Mouse (Mus musculus) midbrain, embryonic 13.5 days (tissue): ENCODE measurements around the gene Gm20772. TPM values are rescaled to one million over a fixed set of nuclear protein-coding genes. Genes with fewer than 3 reads are reported as not detected.
"Not testable (repeated sequence)": the region's sequence is repeated elsewhere in the genome, so short reads cannot be mapped to it uniquely, and the experiment has no call there.

Experiments used
- ATAC-seq: fragments of 200-750 bp; cut with Nextera tagmentation; 2 replicates; pipeline ENCODE4 v1.8.0; 2017; ENCODE audit warnings: mild to moderate bottlenecking, moderate TSS enrichment, moderate library complexity
- H3K27ac ChIP-seq: fragments of 300-500 bp; sonication (generic); 2 replicates; pipeline ENCODE4 v1.5.1; 2015; ENCODE audit warnings: inconsistent platforms, mild to moderate bottlenecking, moderate library complexity
- H3K27me3 ChIP-seq: fragments of 300-500 bp; sonication (generic); 2 replicates; pipeline ENCODE4 v1.6.1; 2015; ENCODE audit warnings: mild to moderate bottlenecking, inconsistent platforms
- H3K36me3 ChIP-seq: fragments of 300-500 bp; sonication (generic); 2 replicates; pipeline ENCODE4 v1.6.1; 2015; ENCODE audit warnings: mild to moderate bottlenecking, inconsistent platforms
- H3K4me1 ChIP-seq: fragments of 300-500 bp; sonication (generic); replicated peaks from 2 replicates; pipeline ENCODE4 v1.6.1; 2015; ENCODE audit warnings: inconsistent platforms
- H3K4me2 ChIP-seq: fragments of 300-500 bp; sonication (generic); replicated peaks from 2 replicates; pipeline ENCODE4 v1.6.1; 2015; ENCODE audit warnings: moderate library complexity, mild to moderate bottlenecking, inconsistent platforms
- H3K4me3 ChIP-seq: fragments of 300-500 bp; sonication (generic); replicated peaks from 2 replicates; pipeline ENCODE4 v1.5.1; 2015; ENCODE audit warnings: mild to moderate bottlenecking, inconsistent platforms
- H3K9ac ChIP-seq: fragments of 300-500 bp; sonication (generic); replicated peaks from 2 replicates; pipeline ENCODE4 v1.6.1; 2015; ENCODE audit warnings: mild to moderate bottlenecking, inconsistent platforms
- H3K9me3 ChIP-seq: fragments of 300-500 bp; sonication (generic); 2 replicates; pipeline ENCODE4 v1.6.1; 2016; ENCODE audit warnings: mild to moderate bottlenecking, inconsistent platforms
- WGBS: fragments of 180-500 bp; shearing (Covaris S2); methylation state at CpG from one replicate; pipeline ENCODE4 v1.1.7; 2015; 5-methylcytosine and 5-hydroxymethylcytosine counted together
- polyA plus RNA-seq: library from polyadenylated mRNA; unstranded; fragments of >200 nt; fragmentation: Nextera tagmentation; extraction: Ambion mirVana; gene quantifications from 2 replicates; pipeline ENCODE4 v1.2.1, GENCODE M21; 2015

The Gm20772 gene
- polyA plus RNA-seq: not detected in 2 replicates

DNA sequence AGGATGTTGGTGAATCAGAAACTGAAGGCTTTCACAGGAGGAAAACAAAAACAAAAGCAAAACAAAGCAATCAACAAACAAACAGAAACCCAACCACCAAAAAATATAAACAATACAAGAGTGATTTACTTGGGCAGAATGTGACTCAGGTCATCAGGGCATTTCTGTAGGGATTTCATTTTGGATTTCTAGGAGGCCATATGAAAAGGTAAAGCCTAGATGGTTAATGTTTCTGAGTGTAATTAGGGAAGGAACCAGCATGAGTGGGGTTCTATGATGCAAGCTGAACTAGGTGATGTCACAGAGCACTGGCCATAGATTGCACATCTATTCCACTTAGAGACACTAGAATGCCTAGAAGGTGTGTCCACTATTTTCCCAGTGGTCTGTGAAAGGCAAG is at the start of gene Gm20772, which contains the start of gene Gm20831:
Gene Gm20772, plus strand, starts transcription at position 301 of the 400 bp plus-strand sequence.
Gene Gm20831, plus strand, starts transcription at position 301 of the 400 bp plus-strand sequence.
- H3K27ac ChIP-seq, H3K36me3 ChIP-seq, H3K4me3 ChIP-seq, H3K4me1 ChIP-seq, H3K4me2 ChIP-seq, H3K9ac ChIP-seq, ATAC-seq, H3K27me3 ChIP-seq, H3K9me3 ChIP-seq: not testable (repeated sequence)

- not testable (repeated sequence) for H3K4me3 ChIP-seq, ATAC-seq, H3K4me1 ChIP-seq, H3K9ac ChIP-seq, H3K27ac ChIP-seq, H3K9me3 ChIP-seq, H3K4me2 ChIP-seq, H3K36me3 ChIP-seq, H3K27me3 ChIP-seq
- WGBS: no CpG with 5 or more reads among the region's 3 CpGs
Observed at GRCm38 (mm10) chrY:17846166-17846565, 28.4 kb upstream of the Gm20772 start, which contains the start of gene Gm21904. Gene Gm21904 (minus strand): TSS chrY:17846266.

Other genes starting within 250 kb of the Gm20772 start
- gene Gm21904, start 28.5 kb upstream of the Gm20772 start, polyA plus RNA-seq: not detected in 2 replicates
- gene Gm20831, start within 50 bp of the Gm20772 start, polyA plus RNA-seq: not detected in 2 replicates
- not detected in 2 replicates for gene Srsy, start 62.6 kb downstream of the Gm20772 start, polyA plus RNA-seq
- gene Gm21764, start 187.1 kb downstream of the Gm20772 start, polyA plus RNA-seq: not detected in 2 replicates
- gene Ssty1, start 214.4 kb downstream of the Gm20772 start, polyA plus RNA-seq: not detected in 2 replicates